Mouse (Mus musculus) C2C12 (cell line): Measurements from ENCODE around the gene Neurl4.

Experiments
- CTCF ChIP-seq: IDR thresholded peaks from one replicate; pipeline ENCODE4 v1.5.1; 2011; ENCODE audit not compliant: control insufficient read depth, insufficient read depth, insufficient read length
- FOSL1 ChIP-seq: IDR thresholded peaks from one replicate; pipeline ENCODE4 v1.8.0; 2011; ENCODE audit warnings: mild to moderate bottlenecking, low read length; ENCODE audit not compliant: poor library complexity, insufficient read depth, severe bottlenecking

GRCm38 (mm10) chr11:69939731-69940130, 38.9 kb downstream of the Neurl4 start:
- TF ChIP-seq FOSL1 (no peak), CTCF (no peak)
